Mouse (Mus musculus): Measurements from ENCODE around the gene Olfr741. TPM values are rescaled to one million over a fixed set of nuclear protein-coding genes. Genes with fewer than 3 reads are reported as not detected.

Gene Olfr741
- total RNA-seq (2015): not detected in 2 replicates
- total RNA-seq (2017): not detected in 2 replicates

- ATAC-seq (replicated peaks; ENCODE audit: poor library complexity): no peak
These were observed at the start of gene Olfr741 for GRCm38 (mm10) chr14:50472438-50472837. Olfr741 (plus strand) TSS chr14:50472738.

DNA sequence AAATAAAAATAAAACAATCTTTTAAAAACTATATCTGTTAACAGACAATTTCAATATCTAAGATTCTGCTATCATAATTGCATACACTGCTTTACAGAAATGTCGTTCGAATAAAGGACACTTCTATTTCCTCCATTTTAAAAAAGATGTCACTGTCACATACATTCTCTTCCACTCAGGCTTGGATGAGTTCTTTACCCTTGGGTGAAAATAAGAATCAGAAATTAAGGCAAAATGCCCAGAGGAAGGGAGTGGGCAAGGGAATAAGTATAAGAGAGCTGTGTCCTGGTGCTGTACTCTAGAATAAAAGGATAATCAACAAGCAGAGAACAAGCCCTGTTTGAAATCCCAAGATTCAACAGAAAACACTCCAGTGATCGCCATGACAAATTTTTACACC, 27.3 kb upstream of the Olfr741 start, which contains the start of gene Olfr740:
Olfr740 (plus strand) TSS at position 301 of the 400 bp plus-strand sequence.
- ATAC-seq (replicated peaks; ENCODE audit: poor library complexity): no peak

DNA sequence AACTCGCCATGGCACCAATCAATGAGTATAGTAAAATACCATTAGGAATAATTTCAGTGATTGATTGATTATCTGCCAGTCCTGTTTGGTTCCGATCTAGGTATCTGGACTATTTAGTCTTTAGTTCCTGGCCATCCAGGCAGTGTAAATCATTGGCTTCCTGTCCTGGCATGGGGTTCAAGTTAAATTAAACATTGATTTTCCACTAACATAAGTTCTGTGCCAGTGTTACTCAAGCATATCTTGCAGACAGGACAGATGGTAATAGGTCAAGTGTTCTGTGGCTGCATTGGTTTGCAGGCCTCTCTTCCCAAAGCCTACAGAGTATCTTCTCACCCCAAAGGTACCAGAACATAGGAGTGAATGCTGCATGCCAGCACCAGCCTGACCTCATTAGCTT, 5.9 kb downstream of the Olfr741 start:
- no peak for ATAC-seq (replicated peaks; ENCODE audit: poor library complexity)

DNA sequence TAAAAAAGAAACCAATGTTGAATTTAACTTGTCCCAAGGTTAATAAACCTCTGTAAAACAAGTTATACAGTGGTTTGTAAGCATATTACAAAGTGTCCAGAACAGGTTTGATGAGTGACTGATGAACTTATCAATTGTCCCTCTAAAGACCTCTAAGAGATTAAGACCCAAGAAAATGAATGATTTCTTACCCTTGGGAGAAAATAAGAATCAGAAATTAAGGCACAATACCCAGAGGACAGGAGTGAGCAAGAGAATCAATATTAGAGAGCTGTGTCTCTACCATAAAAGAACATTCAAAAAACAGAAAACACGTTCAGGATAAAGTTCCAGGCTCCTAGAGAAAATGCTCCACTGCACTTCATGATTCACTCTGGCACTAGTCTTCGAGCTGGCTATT, 30.8 kb downstream of the Olfr741 start, which contains the start of gene Olfr742:
Olfr742 (plus strand) TSS at position 301 of the 400 bp plus-strand sequence.
- ATAC-seq (replicated peaks; ENCODE audit: poor library complexity): no peak

DNA sequence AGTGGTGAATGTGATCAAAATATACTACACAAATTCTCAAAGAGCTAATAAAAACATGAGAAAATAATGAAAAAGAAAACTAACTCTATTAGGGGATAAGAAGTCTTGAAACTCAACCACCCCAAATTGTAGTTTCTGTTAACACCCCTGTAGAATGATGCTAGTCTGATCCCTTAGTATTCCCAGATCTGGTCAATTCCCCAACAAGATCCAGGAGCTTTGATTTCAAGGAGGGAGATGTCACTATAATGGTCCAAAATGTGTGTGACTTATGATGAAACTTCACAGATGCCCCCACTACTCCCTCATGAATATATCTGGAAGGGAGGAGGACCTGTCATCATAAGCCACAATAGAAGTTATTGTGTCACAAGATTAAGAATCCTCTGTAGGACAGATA, 49.0 kb downstream of the Olfr741 start, which contains the start of gene Olfr743:
Olfr743 (plus strand) TSS at position 301 of the 400 bp plus-strand sequence.
- ATAC-seq (replicated peaks; ENCODE audit: poor library complexity): no peak

Other genes starting within 250 kb of the Olfr741 start
- gene Olfr731, start 230.9 kb upstream of the Olfr741 start, total RNA-seq (2015): not detected in 2 replicates
- not detected in 2 replicates for gene Olfr731, start 230.9 kb upstream of the Olfr741 start, total RNA-seq (2017)
- gene Olfr732, start 188.5 kb upstream of the Olfr741 start, total RNA-seq (2015): not detected in 2 replicates
- gene Olfr732, start 188.5 kb upstream of the Olfr741 start, total RNA-seq (2017): not detected in 2 replicates
- not detected in 2 replicates for gene Olfr733, start 171.2 kb upstream of the Olfr741 start, total RNA-seq (2015)
- gene Olfr733, start 171.2 kb upstream of the Olfr741 start, total RNA-seq (2017): not detected in 2 replicates
- gene Olfr734, start 146.0 kb upstream of the Olfr741 start, total RNA-seq (2015): not detected in 2 replicates
- not detected in 2 replicates for gene Olfr734, start 146.0 kb upstream of the Olfr741 start, total RNA-seq (2017)
- gene Olfr735, start 123.9 kb upstream of the Olfr741 start, total RNA-seq (2015): not detected in 2 replicates
- not detected in 2 replicates for gene Olfr735, start 123.9 kb upstream of the Olfr741 start, total RNA-seq (2017)
- 0.12 TPM in 1 of 2 replicates, not detected in the other for gene Tlr11, start 114.8 kb upstream of the Olfr741 start, total RNA-seq (2015)
- gene Tlr11, start 114.8 kb upstream of the Olfr741 start, total RNA-seq (2017): not detected in 2 replicates
- gene Olfr736, start 91.6 kb upstream of the Olfr741 start, total RNA-seq (2015): not detected in 2 replicates
- gene Olfr736, start 91.6 kb upstream of the Olfr741 start, total RNA-seq (2017): not detected in 2 replicates
- not detected in 2 replicates for gene Olfr738, start 65.2 kb upstream of the Olfr741 start, total RNA-seq (2015)
- not detected in 2 replicates for gene Olfr738, start 65.2 kb upstream of the Olfr741 start, total RNA-seq (2017)
- gene Olfr739, start 54.1 kb upstream of the Olfr741 start, total RNA-seq (2015): not detected in 2 replicates
- gene Olfr739, start 54.1 kb upstream of the Olfr741 start, total RNA-seq (2017): not detected in 2 replicates
- gene Olfr740, start 27.2 kb upstream of the Olfr741 start, total RNA-seq (2015): not detected in 2 replicates
- not detected in 2 replicates for gene Olfr740, start 27.2 kb upstream of the Olfr741 start, total RNA-seq (2017)
- gene Olfr742, start 30.9 kb downstream of the Olfr741 start, total RNA-seq (2015): not detected in 2 replicates
- gene Olfr742, start 30.9 kb downstream of the Olfr741 start, total RNA-seq (2017): not detected in 2 replicates
- gene Olfr743, start 49.1 kb downstream of the Olfr741 start, total RNA-seq (2015): not detected in 2 replicates
- not detected in 2 replicates for gene Olfr743, start 49.1 kb downstream of the Olfr741 start, total RNA-seq (2017)
- not detected in 2 replicates for gene Olfr744, start 142.1 kb downstream of the Olfr741 start, total RNA-seq (2015)
- not detected in 2 replicates for gene Olfr744, start 142.1 kb downstream of the Olfr741 start, total RNA-seq (2017)
- not detected in 2 replicates for gene Olfr745, start 166.7 kb downstream of the Olfr741 start, total RNA-seq (2015)
- not detected in 2 replicates for gene Olfr745, start 166.7 kb downstream of the Olfr741 start, total RNA-seq (2017)
- not detected in 2 replicates for gene Olfr746, start 174.3 kb downstream of the Olfr741 start, total RNA-seq (2015)
- gene Olfr746, start 174.3 kb downstream of the Olfr741 start, total RNA-seq (2017): not detected in 2 replicates
- not detected in 2 replicates for gene Olfr747, start 220.5 kb downstream of the Olfr741 start, total RNA-seq (2015)
- gene Olfr747, start 220.5 kb downstream of the Olfr741 start, total RNA-seq (2017): not detected in 2 replicates
- gene Olfr748, start 234.6 kb downstream of the Olfr741 start, total RNA-seq (2015): not detected in 2 replicates
- gene Olfr748, start 234.6 kb downstream of the Olfr741 start, total RNA-seq (2017): not detected in 2 replicates